Mouse (Mus musculus): ENCODE results near the gene Agap3. TPM values are rescaled to one million over a fixed set of nuclear protein-coding genes. Genes with fewer than 3 reads are reported as not detected.

The Agap3 gene
- total RNA-seq, 2 experiments from 2014 or later = 83.1 to 84.8 TPM

DNA sequence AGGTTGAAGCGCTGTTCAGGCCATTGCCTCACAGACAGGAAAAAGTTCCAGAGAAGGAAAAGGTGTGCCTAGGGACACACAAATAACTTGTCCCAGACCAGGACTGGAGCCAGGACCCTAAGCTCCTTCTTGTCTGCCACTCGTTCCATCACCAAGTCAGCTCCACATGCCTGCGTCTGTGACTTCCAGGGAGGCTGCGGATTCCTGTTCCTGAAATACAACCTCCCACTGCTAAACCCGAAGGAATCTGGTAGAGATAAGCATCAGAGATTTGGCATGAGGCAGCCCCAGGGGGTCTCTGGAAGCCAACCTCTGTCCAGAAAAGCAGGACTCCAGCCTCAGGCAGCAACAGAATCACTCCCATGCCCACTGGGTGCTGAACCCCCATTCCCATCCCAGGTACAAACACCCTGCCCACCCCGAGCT is 89.2 kb downstream of the Agap3 start:
- intact Hi-C loops (cut with DNase I) = no loop called here
- DNase-seq = no peak

DNA sequence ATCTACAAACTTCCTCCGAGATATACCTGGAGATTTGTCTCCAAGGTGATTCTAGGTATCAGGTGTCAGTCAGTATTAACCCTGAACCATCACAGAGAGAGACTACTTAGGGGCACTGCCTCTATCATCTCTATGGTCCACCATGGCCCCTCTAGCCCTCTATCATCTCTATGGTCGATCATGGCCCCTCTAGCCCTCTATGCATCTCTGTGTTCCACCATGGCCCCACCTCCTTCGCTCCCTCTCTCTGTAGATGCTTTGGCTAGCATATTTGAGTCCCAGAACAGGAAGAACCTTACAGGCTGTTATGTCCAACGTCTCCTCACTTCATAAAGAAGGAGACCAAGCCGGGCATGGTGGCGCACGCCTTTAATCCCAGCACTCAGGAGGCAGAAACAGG is 90.7 kb downstream of the Agap3 start:
- intact Hi-C loops (cut with DNase I) = no loop called here
- DNase-seq = no peak

DNA sequence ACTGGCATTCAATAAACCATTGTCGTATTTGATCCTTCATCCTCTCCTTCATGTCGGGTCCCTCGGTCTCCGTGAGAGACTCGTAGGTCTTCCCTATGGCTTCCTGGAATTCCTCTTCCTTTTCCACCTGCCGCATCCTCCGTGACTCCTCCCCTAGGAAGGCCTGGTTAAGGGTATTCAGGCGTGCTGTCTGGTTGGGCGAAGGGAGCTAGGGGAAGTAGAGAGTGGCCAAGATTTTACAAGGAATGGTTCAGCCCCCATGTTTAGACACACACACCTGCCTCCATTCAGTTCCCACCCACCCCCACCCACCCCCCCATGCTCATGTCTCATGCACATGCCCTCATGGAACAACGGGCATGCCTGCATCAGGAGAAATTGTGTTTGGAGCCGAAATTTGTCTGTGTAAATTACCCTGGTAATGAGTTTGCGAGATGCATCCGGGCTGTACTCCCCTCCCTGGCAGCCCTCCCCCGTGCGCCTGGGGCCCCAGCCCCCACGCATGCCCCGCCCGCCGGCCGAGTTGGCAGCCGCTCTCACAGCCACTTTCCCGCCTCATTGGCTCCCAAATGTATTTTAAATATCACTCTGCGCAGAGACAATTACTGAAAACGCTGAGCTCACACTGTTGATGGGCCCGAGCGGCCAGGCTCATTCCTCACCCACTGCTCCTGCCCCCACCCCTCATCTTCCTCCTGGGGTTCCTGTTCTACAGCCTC is 98.8 kb downstream of the Agap3 start:
- DNase-seq = peak; percentile 56 to 61
- intact Hi-C loops (cut with DNase I) = no loop called here

DNA sequence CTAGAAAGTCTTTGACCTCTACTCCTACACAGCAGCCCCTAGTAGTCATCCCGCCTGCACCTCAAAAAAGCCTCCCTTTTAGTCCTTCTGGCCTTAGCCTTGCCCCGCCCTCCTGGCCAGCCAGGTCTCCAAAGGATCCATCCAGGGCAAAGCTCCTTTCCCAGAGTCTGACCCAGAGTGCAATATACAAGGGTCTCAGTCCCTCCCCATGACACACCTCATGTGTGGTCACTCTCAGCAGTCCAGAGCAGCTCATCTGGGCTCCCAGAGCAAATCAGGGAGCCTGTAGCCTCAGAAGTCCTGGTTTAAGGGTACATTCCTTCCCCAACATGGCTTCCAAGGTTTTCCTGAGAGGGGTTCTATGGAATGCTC is 99.3 kb downstream of the Agap3 start:
- intact Hi-C loops (cut with DNase I) = no loop called here
- DNase-seq = no peak

Other genes with a start within 250 kb of the Agap3 start
- 10 to 100 TPM; 90.5 to 93.9 TPM for gene Kcnh2, start 100.6 kb upstream of the Agap3 start, total RNA-seq (2021)
- 10 to 100 TPM; 44.0 to 44.4 TPM for gene Nos3, start 87.4 kb upstream of the Agap3 start, total RNA-seq (2021)
- gene Atg9b, start 60.0 kb upstream of the Agap3 start, total RNA-seq (2021) = under 1 TPM; 0.62 to 0.89 TPM
- 10 to 100 TPM; 85.0 to 88.5 TPM for gene Abcb8, start 58.5 kb upstream of the Agap3 start, total RNA-seq (2021)
- gene Asic3, start 38.8 kb upstream of the Agap3 start, total RNA-seq (2021) = under 1 TPM; 0.12 to 0.22 TPM
- gene Cdk5, start 28.6 kb upstream of the Agap3 start, total RNA-seq (2021) = 10 to 100 TPM; 21.5 to 25.0 TPM
- 10 to 100 TPM; 49.2 to 52.4 TPM for gene Slc4a2, start 28.3 kb upstream of the Agap3 start, total RNA-seq (2021)
- 100 to 1,000 TPM; 207 to 209 TPM for gene Fastk, start 6.9 kb upstream of the Agap3 start, total RNA-seq (2021)
- 10 to 100 TPM in 1 of 2 experiments, 1 to 10 TPM in 1; 9.6 to 10.7 TPM for gene Tmub1, start 4.3 kb upstream of the Agap3 start, total RNA-seq (2021)
- gene Gbx1, start 75.0 kb downstream of the Agap3 start, total RNA-seq (2021) = under 1 TPM in 1 of 2 experiments, not detected in 1; 0.10 TPM
- gene Asb10, start 88.8 kb downstream of the Agap3 start, total RNA-seq (2021) = 10 to 100 TPM; 41.9 to 47.0 TPM
- not detected for gene 4931409K22Rik, start 104.6 kb downstream of the Agap3 start, total RNA-seq (2021)
- gene Abcf2, start 125.3 kb downstream of the Agap3 start, total RNA-seq (2021) = 10 to 100 TPM; 44.2 to 47.5 TPM
- 10 to 100 TPM; 19.4 to 19.8 TPM for gene Chpf2, start 134.6 kb downstream of the Agap3 start, total RNA-seq (2021)
- 10 to 100 TPM; 61.4 to 67.8 TPM for gene Smarcd3, start 172.2 kb downstream of the Agap3 start, total RNA-seq (2021)
- gene Nub1, start 233.4 kb downstream of the Agap3 start, total RNA-seq (2021) = 10 to 100 TPM; 29.3 to 31.6 TPM